Mouse (Mus musculus): ENCODE measurements at regions not wholly inside any gene's neighbourhood (a gene's known extent, or its start where the extent isn't known, plus 50 kb on each side); places are given as distances from the start of the nearest gene placed in this dataset.

DNA sequence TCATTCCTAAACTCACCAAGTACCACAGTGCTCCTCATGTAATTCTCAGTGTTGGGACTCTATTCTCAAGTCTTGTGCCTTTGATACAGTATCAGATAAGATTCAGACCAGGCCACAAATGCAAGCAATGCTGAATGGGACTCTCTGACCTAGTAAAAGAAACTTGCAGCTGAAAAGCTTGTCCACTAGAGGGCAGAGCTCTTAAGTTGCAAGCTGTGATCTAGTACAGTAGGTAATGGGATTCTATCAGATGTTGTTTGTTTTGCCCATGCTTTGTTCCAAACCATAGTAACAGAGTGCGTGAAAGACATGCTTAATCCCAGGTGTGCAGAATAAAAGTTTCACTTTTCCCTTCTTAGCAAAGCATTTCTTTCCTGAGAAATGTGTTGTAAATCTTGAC lies 383.2 kb upstream of the Chrm2 start:
- peak; percentile 13 for DNase-seq (ENCODE audit: extremely low spot score, low spot score)

DNA sequence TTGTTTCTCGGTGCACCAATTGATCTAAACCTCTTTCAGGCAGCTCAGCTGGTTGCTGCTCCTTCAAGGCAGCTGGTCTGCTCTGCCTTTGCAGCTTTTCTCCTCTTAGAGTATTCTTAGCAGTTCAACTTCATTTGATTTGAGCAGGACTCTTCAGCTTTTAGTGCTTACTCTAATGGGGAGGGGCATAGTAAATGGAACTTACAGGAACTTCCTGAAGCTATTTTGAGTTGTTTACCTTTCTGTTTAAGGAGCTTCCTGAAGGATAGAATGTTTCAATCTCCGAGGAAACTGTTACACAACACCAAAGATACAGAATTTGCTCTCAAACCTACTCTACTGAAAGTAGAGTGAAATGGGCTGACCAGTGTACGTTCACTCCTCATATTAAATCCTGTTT lies 385.8 kb upstream of the Chrm2 start:
- no peak for DNase-seq (ENCODE audit: extremely low spot score, low spot score)

DNA sequence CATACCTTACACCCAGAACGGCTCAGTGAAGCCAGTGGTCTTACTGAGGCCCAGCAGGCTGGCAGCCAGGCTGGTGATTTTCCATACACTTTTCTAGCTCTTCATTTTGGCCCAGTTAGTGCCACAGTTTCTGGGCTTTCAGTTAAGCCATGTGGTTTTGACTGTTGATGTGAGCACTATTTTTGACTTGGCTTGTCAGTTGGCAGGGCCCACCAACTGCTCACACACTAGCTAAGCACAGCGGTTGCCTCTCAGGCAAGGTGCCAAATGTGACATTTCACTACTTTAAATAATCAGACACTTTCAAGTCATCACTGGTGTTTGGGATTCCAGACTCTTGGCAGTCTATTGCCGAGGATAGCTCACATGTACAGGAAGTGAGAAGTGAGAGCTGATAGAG lies 399.0 kb upstream of the Chrm2 start:
- DNase-seq (ENCODE audit: extremely low spot score, low spot score), result no peak

DNA sequence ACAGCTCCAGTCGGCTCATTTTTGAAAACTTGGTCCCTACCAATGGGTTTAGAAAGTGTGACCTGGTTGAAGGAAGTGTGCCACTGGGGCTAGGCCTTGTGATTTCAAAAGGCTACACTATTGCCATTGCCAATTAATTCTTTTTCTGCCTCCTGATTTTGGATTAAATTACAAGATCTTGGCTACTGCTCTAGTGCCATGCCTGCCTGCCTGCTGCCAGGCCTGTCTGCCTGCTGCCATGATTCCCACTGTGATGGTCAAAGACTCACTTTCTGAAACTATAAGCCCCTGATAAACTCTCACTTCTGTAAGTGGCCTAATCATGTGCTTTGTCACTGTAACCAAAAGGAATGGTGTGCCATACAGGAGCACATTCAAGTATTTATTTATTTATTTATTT lies 400.4 kb upstream of the Mtpn start:
- DNase-seq (ENCODE audit: extremely low spot score, low spot score), result no peak

DNA sequence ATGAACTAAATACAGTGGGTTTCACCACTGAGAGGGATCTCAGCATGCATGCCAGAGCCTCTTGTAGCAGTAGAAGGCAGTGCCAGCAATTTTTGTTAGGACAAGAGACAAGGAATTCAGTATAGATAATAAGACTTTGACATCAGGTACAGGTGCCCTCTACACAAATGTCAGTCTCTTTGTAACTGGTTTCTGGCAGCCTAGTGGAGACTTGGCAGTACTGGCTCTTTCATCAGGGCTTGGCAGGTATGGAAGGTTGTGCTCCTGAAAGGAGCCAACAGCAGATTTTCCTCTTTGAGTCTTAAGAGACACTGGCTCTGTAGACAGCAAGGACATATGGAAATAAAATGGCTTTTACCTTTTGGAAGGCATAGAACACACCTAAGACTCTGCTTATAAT lies 384.5 kb upstream of the Mtpn start:
- no peak for DNase-seq (ENCODE audit: extremely low spot score, low spot score)

- no peak for DNase-seq (ENCODE audit: extremely low spot score, low spot score)
Observed at GRCm38 (mm10) chr6:35897990-35898389, 358.3 kb upstream of the Mtpn start.

DNA sequence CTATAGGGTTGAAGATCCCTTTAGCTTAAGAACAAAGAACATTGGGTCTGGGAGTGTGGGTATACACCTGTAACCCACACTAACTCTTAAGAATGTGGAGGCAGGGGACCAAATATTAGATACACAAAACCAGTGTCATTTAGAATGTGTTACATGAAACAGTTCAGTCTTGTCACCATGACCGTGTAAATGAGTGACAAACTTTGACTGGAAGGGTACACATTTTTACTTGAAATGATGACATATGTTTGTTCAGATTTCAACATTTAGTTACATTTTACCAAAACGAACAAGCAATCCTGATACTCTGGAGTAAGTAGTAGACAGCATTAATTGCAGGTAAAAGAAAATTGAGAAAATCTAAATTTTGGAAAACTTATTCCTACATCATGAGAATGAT lies 356.0 kb upstream of the Mtpn start:
- no peak for DNase-seq (ENCODE audit: extremely low spot score, low spot score)

- no peak for DNase-seq (ENCODE audit: extremely low spot score, low spot score)
Observed at GRCm38 (mm10) chr6:35874671-35875070, 335.0 kb upstream of the Mtpn start.

GRCm38 (mm10) chr6:35871388-35871787 lies 331.7 kb upstream of the Mtpn start:
- DNase-seq (ENCODE audit: extremely low spot score, low spot score), result no peak

DNA sequence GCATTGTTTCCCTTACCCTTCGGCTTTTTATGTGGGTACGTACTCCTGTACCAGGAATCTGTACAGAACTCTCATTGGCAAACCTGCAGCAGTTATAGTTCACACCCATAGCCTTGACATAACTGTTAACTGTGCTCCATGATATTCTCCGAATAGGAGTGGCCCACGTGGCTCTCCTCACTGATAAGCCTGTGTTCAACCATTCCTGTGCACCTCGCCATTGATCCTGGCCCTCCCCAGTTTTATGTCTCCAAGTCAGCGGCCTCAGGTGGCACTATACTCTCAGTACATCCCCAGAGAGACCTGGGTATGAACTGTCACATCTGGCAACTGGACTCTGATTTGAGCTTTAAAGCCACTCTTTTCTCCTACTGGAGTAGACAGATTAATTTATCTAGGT lies 324.5 kb upstream of the Mtpn start:
- DNase-seq (ENCODE audit: extremely low spot score, low spot score), result no peak

- DNase-seq (ENCODE audit: extremely low spot score, low spot score), result no peak
Observed at GRCm38 (mm10) chr6:35853993-35854392, 314.3 kb upstream of the Mtpn start.

DNA sequence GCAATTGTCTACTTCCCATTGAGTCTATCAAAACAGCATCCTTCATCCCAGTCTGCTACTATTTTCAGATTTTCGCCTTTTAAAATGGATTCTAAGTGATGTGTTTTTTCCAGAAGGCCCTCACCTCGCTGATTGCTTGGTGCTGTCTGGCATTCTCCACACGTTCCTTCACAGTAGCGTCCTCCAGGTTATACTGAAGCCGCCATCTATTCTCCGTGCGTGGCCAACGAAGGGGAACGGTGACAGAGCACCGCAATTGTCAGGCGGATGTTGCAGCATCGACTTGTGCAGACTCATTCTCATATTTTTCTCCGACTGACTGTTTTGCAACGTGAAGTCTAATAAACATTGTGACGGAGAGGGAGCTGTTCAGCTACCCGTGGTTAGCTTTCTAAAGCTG lies 277.0 kb upstream of the Mtpn start:
- DNase-seq (ENCODE audit: extremely low spot score, low spot score), result no peak

- no peak for DNase-seq (ENCODE audit: extremely low spot score, low spot score)
Observed at GRCm38 (mm10) chr6:35814476-35814875, 274.8 kb upstream of the Mtpn start.

DNA sequence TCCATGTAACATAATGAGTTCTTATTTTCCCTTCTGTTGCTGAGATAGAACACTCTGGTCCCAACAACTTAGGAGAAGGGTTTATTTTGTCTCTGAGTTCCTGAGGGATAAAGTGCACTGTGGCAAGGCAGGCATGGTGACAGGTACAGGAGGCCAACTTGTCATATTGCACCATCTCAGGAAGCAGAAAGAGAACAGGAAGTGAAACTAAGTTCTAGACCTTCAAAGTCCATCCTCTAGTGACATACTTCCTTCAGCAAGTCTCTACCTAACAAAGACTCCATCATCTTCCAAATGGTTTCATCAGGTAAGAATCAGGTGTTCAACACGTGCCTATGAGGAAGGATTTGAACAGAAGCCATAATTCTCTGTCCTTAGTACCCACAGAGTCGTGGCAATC lies 266.1 kb upstream of the Mtpn start:
- no peak for DNase-seq (ENCODE audit: extremely low spot score, low spot score)

GRCm38 (mm10) chr6:35804041-35804440 lies 264.4 kb upstream of the Mtpn start:
- DNase-seq (ENCODE audit: extremely low spot score, low spot score), result no peak

DNA sequence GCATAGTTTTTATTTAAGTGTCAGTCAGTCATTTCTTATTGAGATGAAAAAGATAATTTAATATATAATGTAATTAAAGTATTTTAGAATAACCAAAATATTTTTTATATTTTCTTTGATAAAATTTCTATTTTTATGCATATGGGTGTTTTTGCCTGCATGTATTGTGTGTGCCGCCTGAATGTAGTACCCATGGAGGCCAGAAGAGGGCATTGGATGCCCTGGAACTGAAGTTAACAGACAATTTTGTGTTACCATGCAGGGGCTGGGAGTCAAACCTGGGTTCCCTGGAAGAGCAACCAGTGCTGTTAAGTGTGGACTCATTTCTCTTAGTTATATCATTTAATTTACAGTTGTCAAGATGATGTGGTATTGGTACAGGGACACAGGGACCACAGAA lies 240.0 kb upstream of the Mtpn start:
- DNase-seq (ENCODE audit: extremely low spot score, low spot score), result no peak

DNA sequence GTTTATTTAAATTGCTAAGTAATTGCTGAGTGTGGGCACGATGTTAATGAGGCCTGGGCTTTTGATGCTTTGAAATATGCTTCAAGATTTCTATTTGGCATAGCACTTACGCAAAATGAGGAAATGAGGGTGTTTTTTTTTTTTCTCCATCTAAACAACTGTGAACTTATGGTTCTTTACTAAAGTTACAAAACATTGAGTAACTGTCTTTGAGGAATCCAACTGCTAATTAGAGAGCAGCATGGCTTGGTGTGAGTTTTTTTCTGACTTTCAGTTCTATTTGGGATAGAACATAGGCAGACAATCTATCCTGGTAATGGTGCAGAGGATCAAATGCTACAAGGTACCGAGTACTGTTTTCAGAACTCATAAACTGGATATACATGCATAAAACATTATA lies 231.2 kb upstream of the Mtpn start:
- no peak for DNase-seq (ENCODE audit: extremely low spot score, low spot score)

DNA sequence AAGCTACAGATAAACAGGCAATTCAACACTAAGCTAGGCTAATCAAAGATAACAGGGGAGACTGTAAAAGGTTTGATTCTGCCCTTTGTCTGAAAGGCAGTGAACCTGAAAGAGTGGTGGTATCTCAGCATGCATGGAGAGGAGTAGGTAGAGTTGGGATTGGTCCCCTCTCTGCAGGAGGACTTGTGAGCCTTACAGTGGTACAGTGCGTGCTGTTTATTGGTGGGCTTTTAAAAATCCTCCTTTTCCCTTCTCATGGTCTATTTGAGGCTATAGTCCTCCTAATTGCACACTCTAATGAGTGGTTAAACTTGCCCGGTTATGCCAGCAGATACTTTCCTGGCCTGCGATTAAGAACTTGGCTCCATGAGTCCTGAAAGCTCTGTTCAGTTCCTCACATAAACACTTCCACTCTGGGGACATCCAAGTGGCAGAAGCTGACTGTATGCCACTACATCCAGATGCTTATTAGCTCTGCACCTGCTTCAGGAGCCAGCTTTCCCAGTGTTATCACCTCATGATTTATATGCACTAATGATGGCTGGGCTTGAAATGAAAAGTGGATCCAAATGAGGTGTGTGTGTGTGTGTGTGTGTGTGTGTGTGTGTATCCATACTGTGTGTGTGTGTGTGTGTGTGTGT lies 220.0 kb upstream of the Mtpn start:
- DNase-seq (ENCODE audit: extremely low spot score, low spot score), result no peak

DNA sequence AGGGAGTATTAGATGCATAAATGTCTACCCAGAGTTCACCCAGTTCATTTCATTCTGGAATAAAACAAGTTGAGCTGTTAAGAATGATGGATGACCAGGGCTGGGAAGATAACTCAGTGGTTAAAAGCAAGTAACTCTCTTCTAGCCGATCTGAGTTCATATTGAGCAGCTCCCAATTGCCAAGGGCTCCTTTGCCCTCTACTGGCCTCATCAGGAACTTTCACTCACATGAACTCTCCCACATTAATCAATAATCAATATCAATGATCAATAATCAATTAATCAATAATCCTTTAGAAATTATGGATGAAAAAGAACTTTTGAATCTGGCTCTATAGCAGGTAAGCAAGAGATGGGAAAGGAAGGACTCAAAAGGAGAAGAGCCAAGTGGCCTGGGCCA lies 206.3 kb upstream of the Mtpn start:
- no peak for DNase-seq (ENCODE audit: extremely low spot score, low spot score)

DNA sequence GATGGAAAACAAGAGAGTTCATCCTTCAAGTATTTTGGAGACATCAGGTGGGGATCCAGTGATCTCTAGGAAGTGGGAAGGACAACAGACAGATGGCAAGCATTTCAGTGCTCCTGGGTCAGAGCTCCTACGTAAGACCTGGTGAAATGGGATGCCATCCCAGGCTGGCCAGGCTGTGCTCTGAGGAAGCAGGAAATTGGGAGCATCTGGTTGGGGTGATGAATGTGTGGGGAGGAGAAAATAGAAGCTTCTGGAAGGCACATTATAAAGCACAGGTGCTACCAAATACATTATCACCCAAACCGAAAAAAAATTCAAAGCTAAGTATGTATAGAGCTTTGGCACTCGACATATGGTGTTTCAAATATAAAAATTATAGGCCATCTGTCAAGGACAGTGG lies 165.9 kb upstream of the Mtpn start:
- no peak for DNase-seq (ENCODE audit: extremely low spot score, low spot score)

GRCm38 (mm10) chr6:35667062-35667461 lies 127.4 kb upstream of the Mtpn start:
- DNase-seq (ENCODE audit: extremely low spot score, low spot score), result no peak

DNA sequence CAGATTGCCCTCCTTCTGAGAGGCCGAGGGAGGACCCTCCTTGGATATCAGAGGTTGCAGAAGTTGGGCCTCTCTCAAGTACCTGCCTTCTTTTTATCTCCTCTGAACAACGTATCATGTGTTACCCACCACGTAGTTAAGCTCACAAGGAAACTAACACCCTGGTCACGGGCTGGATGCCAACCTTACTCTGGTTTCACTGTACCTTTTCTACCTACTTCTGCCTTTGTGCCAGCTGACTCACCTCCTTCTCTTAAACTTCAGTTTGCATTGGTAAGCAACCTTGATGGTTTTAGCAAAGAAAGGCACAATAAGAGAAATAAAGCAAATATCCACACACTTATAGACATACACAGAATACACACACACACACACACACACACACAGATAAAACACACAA lies 111.7 kb upstream of the Mtpn start:
- DNase-seq (ENCODE audit: extremely low spot score, low spot score), result no peak

DNA sequence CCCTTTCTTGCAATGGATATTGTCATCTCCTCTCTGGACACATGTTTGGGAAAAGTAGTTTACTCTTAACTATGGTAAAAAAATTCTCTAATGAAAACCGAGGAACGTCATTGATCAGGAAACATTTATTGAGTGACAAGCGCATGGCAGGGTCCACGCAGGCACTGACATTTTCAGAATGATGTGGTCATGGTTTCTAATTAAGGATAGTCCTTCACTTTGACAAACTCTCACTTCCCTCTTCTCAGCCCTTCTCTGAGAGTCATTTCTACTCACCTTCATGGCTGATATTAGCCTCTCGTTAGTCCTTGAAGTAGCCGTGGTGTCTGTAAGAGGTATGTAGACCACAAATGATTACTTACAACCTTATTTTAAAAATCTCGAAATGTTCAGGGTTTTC lies 105.5 kb upstream of the Mtpn start:
- no peak for DNase-seq (ENCODE audit: extremely low spot score, low spot score)

- no peak for DNase-seq (ENCODE audit: extremely low spot score, low spot score)
Observed at GRCm38 (mm10) chr6:35640672-35641071, 101.0 kb upstream of the Mtpn start.
